Mouse (Mus musculus) cerebellum, adult 11 months (tissue): ENCODE data around the gene Pi4k2a.

Source experiments
- DNase-seq: peaks from one replicate; pipeline ENCODE4 v3.0.0; 2022

The Pi4k2a gene

GRCm38 (mm10) chr19:42137167-42137672 is 47.0 kb downstream of the Pi4k2a start:
- DNase-seq: no peak

GRCm38 (mm10) chr19:42138517-42139285 is 48.4 kb downstream of the Pi4k2a start:
- no peak for DNase-seq

- DNase-seq: no peak
Observed at GRCm38 (mm10) chr19:42139724-42140517, 49.7 kb downstream of the Pi4k2a start.

GRCm38 (mm10) chr19:42141998-42142397 is 51.7 kb downstream of the Pi4k2a start:
- no peak for DNase-seq

GRCm38 (mm10) chr19:42142757-42143156 is 52.5 kb downstream of the Pi4k2a start:
- DNase-seq: no peak

GRCm38 (mm10) chr19:42144067-42144466 is 53.8 kb downstream of the Pi4k2a start:
- DNase-seq: no peak

- peak; percentile 76 for DNase-seq
Observed at GRCm38 (mm10) chr19:42144541-42145167, 54.4 kb downstream of the Pi4k2a start.

GRCm38 (mm10) chr19:42145210-42145609 is 54.9 kb downstream of the Pi4k2a start:
- no peak for DNase-seq

- DNase-seq: no peak
Observed at GRCm38 (mm10) chr19:42145731-42146130, 55.5 kb downstream of the Pi4k2a start.

GRCm38 (mm10) chr19:42146276-42147010 is 56.2 kb downstream of the Pi4k2a start:
- DNase-seq: no peak

GRCm38 (mm10) chr19:42147170-42147768 is 57.0 kb downstream of the Pi4k2a start, which contains the start of gene Marveld1:
TSS of gene Marveld1 (plus strand) at chr19:42147400.
- peak; percentile 45 for DNase-seq

- DNase-seq: peak; percentile 68
Observed at GRCm38 (mm10) chr19:42147769-42148568, 57.7 kb downstream of the Pi4k2a start.

GRCm38 (mm10) chr19:42148569-42148860 is 58.2 kb downstream of the Pi4k2a start:
- DNase-seq: no peak

- DNase-seq: peak; percentile 89
Observed at GRCm38 (mm10) chr19:42151990-42152389, 61.7 kb downstream of the Pi4k2a start.

- DNase-seq: no peak
Observed at GRCm38 (mm10) chr19:42157493-42158237, 67.4 kb downstream of the Pi4k2a start.

GRCm38 (mm10) chr19:42158246-42159017 is 68.2 kb downstream of the Pi4k2a start:
- DNase-seq: no peak

- no peak for DNase-seq
Observed at GRCm38 (mm10) chr19:42163764-42164163, 73.5 kb downstream of the Pi4k2a start, which contains the start of gene Zfyve27. TSS of gene Zfyve27 (plus strand) at chr19:42163951.

- DNase-seq: no peak
Observed at GRCm38 (mm10) chr19:42164188-42164587, 73.9 kb downstream of the Pi4k2a start.

- peak; percentile 82 for DNase-seq
Observed at GRCm38 (mm10) chr19:42166130-42166529, 75.9 kb downstream of the Pi4k2a start.

GRCm38 (mm10) chr19:42166766-42167165 is 76.5 kb downstream of the Pi4k2a start:
- DNase-seq: no peak
